Mouse (Mus musculus): Measurements from ENCODE around the gene Ccnyl1.

GRCm38 (mm10) chr1:64731341-64732020 lies 41.2 kb downstream of the Ccnyl1 start:
- no peak for TF ChIP-seq ETS1 (conservative IDR thresholded peaks at IDR 0.05; ENCODE audit: low read depth, low read length)
- TF ChIP-seq IRF4 (IDR thresholded peaks at IDR 0.05; ENCODE audit: low read depth, low read length): no peak
- TF ChIP-seq ELF1 (IDR thresholded peaks at IDR 0.05; ENCODE audit: low read depth, low read length): no peak
- TF ChIP-seq UBTF (IDR thresholded peaks at IDR 0.05; ENCODE audit: low read depth, low read length): no peak
- TF ChIP-seq JUN (IDR thresholded peaks at IDR 0.05; ENCODE audit: insufficient read depth, low read depth, low read length): no peak
- no peak for TF ChIP-seq CTCF (conservative IDR thresholded peaks at IDR 0.05 in 1 of 2, IDR thresholded peaks at IDR 0.05 in 1 of 2; ENCODE audit: low read depth in 2 of 2, low read length in 2 of 2)
- no peak for TF ChIP-seq POLR2A (IDR thresholded peaks at IDR 0.05; ENCODE audit: low read depth, low read length)
- TF ChIP-seq HCFC1 (IDR thresholded peaks at IDR 0.05; ENCODE audit: low read depth, low read length): no peak
- TF ChIP-seq EP300 (IDR thresholded peaks at IDR 0.05; ENCODE audit: low read length): no peak
- TF ChIP-seq E2F4 (IDR thresholded peaks at IDR 0.05; ENCODE audit: insufficient replicate concordance, low read depth, low read length): no peak
- TF ChIP-seq CHD2 (IDR thresholded peaks at IDR 0.05; ENCODE audit: low read length): no peak
